Mouse (Mus musculus) lung, embryonic 15.5 days (tissue): ENCODE measurements around the gene 4930430F08Rik. TPM values are rescaled to one million over a fixed set of nuclear protein-coding genes. Genes with fewer than 3 reads are reported as not detected.

Source experiments
- ATAC-seq: fragments of 200-750 bp; cut with Nextera tagmentation; 2 replicates; pipeline ENCODE4 v1.8.0; 2017; ENCODE audit warnings: moderate number of reproducible peaks, borderline replicate concordance; ENCODE audit not compliant: low FRiP score, low TSS enrichment; ENCODE audit errors: extremely low read depth
- H3K27ac ChIP-seq: fragments of 300-500 bp; sonication (generic); 2 replicates; pipeline ENCODE4 v1.5.1; 2015; ENCODE audit warnings: moderate library complexity, mild to moderate bottlenecking, inconsistent platforms
- H3K27me3 ChIP-seq: fragments of 300-500 bp; sonication (generic); 2 replicates; pipeline ENCODE4 v1.6.1; 2015; ENCODE audit warnings: inconsistent platforms
- H3K36me3 ChIP-seq: fragments of 300-500 bp; sonication (generic); 2 replicates; pipeline ENCODE4 v1.6.1; 2015; ENCODE audit warnings: inconsistent platforms
- H3K4me1 ChIP-seq: fragments of 300-500 bp; sonication (generic); 2 replicates; pipeline ENCODE4 v1.6.1; 2015; ENCODE audit warnings: inconsistent platforms
- H3K4me2 ChIP-seq: fragments of 300-500 bp; sonication (generic); 2 replicates; pipeline ENCODE4 v1.6.1; 2015; ENCODE audit warnings: inconsistent platforms, mild to moderate bottlenecking, moderate library complexity
- H3K4me3 ChIP-seq: fragments of 300-500 bp; sonication (generic); 2 replicates; pipeline ENCODE4 v1.5.1; 2015; ENCODE audit warnings: mild to moderate bottlenecking, inconsistent platforms
- H3K9ac ChIP-seq: fragments of 300-500 bp; sonication (generic); 2 replicates; pipeline ENCODE4 v1.6.1; 2015; ENCODE audit warnings: inconsistent platforms
- H3K9me3 ChIP-seq: fragments of 300-500 bp; sonication (generic); 2 replicates; pipeline ENCODE4 v1.6.1; 2016; ENCODE audit warnings: inconsistent platforms
- WGBS: fragments of 180-500 bp; shearing (Covaris S2); methylation state at CpG from one replicate; pipeline ENCODE4 v1.1.7; 2015; 5-methylcytosine and 5-hydroxymethylcytosine counted together
- polyA plus RNA-seq: library from polyadenylated mRNA; unstranded; fragments of >200 nt; fragmentation: Nextera tagmentation; extraction: Ambion mirVana; gene quantifications from 2 replicates; pipeline ENCODE4 v1.2.1, GENCODE M21; 2015

4930430F08Rik gene
- 7.4 and 7.7 TPM in 2 replicates for polyA plus RNA-seq

DNA sequence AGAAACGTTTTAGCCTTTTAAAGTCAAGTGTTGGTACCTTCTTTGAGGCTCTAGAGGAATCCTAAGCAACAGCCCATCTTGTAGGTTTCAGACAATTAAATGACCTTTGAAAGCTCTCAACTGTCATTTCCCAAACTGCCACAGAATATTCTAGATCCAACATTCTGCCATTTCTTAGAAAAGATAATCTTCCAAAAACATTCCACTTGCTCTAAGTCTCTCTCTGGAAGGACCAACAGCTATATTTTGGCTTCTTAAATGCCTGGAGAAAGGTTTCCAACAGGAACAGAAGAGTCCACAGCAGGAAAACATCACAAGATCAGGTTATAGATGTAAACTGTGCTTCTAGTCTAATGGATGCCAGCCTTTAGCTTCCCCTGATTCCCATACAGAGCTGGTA, at the start of gene 4930430F08Rik, which contains the start of gene 1700017N19Rik:
4930430F08Rik (minus strand) TSS at position 101 of the 400 bp plus-strand sequence.
1700017N19Rik (plus strand) TSS at position 162 of the 400 bp plus-strand sequence.
- H3K36me3 ChIP-seq = no peaks in the 10 kb centered on the region
- H3K9ac ChIP-seq = no peak within 1 kb of the TSS
- H3K4me1 ChIP-seq = peaks cover 4% of the 10 kb centered on the region; the same call in 1 of the 2 replicates
- H3K4me2 ChIP-seq = peak within 1 kb of the TSS; percentile 70
- no peak for ATAC-seq
- no peaks in the 10 kb centered on the region for H3K27me3 ChIP-seq
- peak within 1 kb of the TSS; percentile 60 for H3K4me3 ChIP-seq
- H3K27ac ChIP-seq = no peak within 1 kb of the TSS
- H3K9me3 ChIP-seq = no peaks in the 10 kb centered on the region
- 74% methylated on average over 1 of the region's 1 CpGs for WGBS

DNA sequence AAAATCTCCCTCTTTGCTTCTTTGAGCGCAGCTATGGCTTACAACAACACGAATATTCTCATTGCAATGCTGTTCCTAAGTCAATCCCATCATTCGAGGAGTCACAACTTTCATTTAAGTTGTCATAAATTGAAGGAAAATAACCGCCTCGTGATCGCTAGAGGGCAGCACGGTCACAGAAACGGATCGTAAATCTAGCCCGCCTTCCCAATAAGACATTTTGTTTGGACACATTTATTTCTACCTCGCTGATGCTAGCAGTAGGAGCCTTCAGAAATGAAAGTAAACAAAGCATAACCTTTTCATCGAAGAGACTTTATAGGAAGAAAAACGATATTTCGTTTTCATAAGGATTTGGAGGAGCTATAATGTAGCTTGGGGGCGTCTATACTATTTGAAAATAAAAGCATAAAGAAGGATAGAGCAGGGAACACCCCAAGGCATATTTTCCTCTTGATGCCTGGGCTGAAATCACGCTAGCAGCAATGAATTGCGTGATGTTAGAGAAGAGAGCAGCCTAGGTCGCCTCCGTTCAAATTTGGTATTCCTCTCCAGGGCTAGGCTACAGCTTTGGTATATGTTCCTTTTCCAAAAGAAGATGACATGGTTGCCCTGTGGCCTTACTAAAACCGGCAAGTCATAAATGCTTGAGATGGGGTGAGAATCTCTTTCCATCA, 39.7 kb upstream of the 4930430F08Rik start:
- no peak overlapping the region for H3K9ac ChIP-seq
- WGBS = 24% methylated on average over 20 of the region's 20 CpGs

GRCm38 (mm10) chr10:100622494-100622893, 32.3 kb upstream of the 4930430F08Rik start:
- 56% methylated on average over 3 of the region's 3 CpGs for WGBS
- no peaks in the 10 kb centered on the region for H3K27me3 ChIP-seq

More for the DNA sequence above, 39.7 kb upstream of the 4930430F08Rik start:
- H3K27ac ChIP-seq = no peak overlapping the region
- H3K4me2 ChIP-seq = peak overlapping the region; percentile 40
- H3K4me1 ChIP-seq = no peaks in the 10 kb centered on the region
- H3K4me3 ChIP-seq = peak overlapping the region; percentile 16; the same call in 1 of the 2 replicates
- no peak for ATAC-seq
- H3K36me3 ChIP-seq = no peaks in the 10 kb centered on the region
- H3K27me3 ChIP-seq = no peaks in the 10 kb centered on the region
- H3K9me3 ChIP-seq = no peaks in the 10 kb centered on the region

GRCm38 (mm10) chr10:100620040-100620439, 29.8 kb upstream of the 4930430F08Rik start:
- no peaks in the 10 kb centered on the region for H3K27me3 ChIP-seq
- no peak overlapping the region for H3K27ac ChIP-seq
- no peak for ATAC-seq
- H3K9me3 ChIP-seq = no peaks in the 10 kb centered on the region
- no peak overlapping the region for H3K4me2 ChIP-seq
- no peak overlapping the region for H3K4me3 ChIP-seq
- no peak overlapping the region for H3K9ac ChIP-seq
- 86% methylated on average over 12 of the region's 12 CpGs for WGBS
- no peaks in the 10 kb centered on the region for H3K4me1 ChIP-seq
- no peaks in the 10 kb centered on the region for H3K36me3 ChIP-seq

More at GRCm38 (mm10) chr10:100622494-100622893, 32.3 kb upstream of the 4930430F08Rik start:
- no peaks in the 10 kb centered on the region for H3K9me3 ChIP-seq
- no peaks in the 10 kb centered on the region for H3K4me1 ChIP-seq
- no peak overlapping the region for H3K9ac ChIP-seq
- H3K36me3 ChIP-seq = no peaks in the 10 kb centered on the region
- no peak overlapping the region for H3K4me3 ChIP-seq
- H3K27ac ChIP-seq = no peak overlapping the region
- H3K4me2 ChIP-seq = no peak overlapping the region
- ATAC-seq = no peak

GRCm38 (mm10) chr10:100619474-100619873, 29.3 kb upstream of the 4930430F08Rik start:
- H3K27me3 ChIP-seq = no peaks in the 10 kb centered on the region
- H3K36me3 ChIP-seq = no peaks in the 10 kb centered on the region
- no peak overlapping the region for H3K4me2 ChIP-seq
- no peaks in the 10 kb centered on the region for H3K4me1 ChIP-seq
- no peak overlapping the region for H3K9ac ChIP-seq
- no peaks in the 10 kb centered on the region for H3K9me3 ChIP-seq
- H3K4me3 ChIP-seq = no peak overlapping the region
- ATAC-seq = no peak
- 81% methylated on average over 7 of the region's 7 CpGs for WGBS
- H3K27ac ChIP-seq = no peak overlapping the region

GRCm38 (mm10) chr10:100617233-100617903, 27.1 kb upstream of the 4930430F08Rik start:
- ATAC-seq = no peak
- Histone ChIP-seq H3K4me2 (no peak overlapping the region), H3K4me3 (no peak overlapping the region), H3K9me3 (no peaks in the 10 kb centered on the region), H3K27ac (no peak overlapping the region), H3K9ac (no peak overlapping the region), H3K4me1 (no peaks in the 10 kb centered on the region), H3K36me3 (no peaks in the 10 kb centered on the region), H3K27me3 (no peaks in the 10 kb centered on the region)
- 70% methylated on average over 6 of the region's 6 CpGs for WGBS

- H3K27ac ChIP-seq = no peak overlapping the region
- no peak overlapping the region for H3K4me2 ChIP-seq
- ATAC-seq = no peak
- H3K4me3 ChIP-seq = no peak overlapping the region
- H3K36me3 ChIP-seq = no peaks in the 10 kb centered on the region
- H3K4me1 ChIP-seq = no peaks in the 10 kb centered on the region
- no peaks in the 10 kb centered on the region for H3K27me3 ChIP-seq
- no peak overlapping the region for H3K9ac ChIP-seq
- WGBS = 52% methylated on average over 2 of the region's 2 CpGs
- no peaks in the 10 kb centered on the region for H3K9me3 ChIP-seq
Measured at GRCm38 (mm10) chr10:100604254-100604653, 14.0 kb upstream of the 4930430F08Rik start.

DNA sequence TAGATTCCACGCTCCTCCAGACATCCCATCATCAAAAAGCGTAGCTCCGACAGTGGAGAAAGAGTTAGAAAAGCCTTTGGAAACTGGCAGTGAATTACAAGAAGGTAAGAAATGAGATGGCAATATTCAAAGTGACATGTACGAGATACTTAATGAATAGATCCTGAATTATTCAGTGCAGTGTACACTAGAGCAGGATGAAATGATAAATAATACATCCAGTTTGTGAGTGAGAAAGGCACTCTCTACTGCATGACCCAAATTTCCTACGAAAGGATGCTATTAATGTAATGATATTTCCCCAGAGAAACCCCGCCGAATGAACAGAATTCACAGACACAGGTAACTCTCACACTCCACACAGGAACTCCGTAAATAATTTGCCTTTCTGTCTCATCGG, 13.3 kb upstream of the 4930430F08Rik start:
- Histone ChIP-seq H3K4me1 (no peaks in the 10 kb centered on the region), H3K27ac (no peak overlapping the region), H3K9me3 (no peaks in the 10 kb centered on the region), H3K9ac (no peak overlapping the region), H3K36me3 (no peaks in the 10 kb centered on the region), H3K27me3 (no peaks in the 10 kb centered on the region), H3K4me3 (no peak overlapping the region), H3K4me2 (no peak overlapping the region)
- WGBS = 86% methylated on average over 9 of the region's 9 CpGs
- no peak for ATAC-seq

DNA sequence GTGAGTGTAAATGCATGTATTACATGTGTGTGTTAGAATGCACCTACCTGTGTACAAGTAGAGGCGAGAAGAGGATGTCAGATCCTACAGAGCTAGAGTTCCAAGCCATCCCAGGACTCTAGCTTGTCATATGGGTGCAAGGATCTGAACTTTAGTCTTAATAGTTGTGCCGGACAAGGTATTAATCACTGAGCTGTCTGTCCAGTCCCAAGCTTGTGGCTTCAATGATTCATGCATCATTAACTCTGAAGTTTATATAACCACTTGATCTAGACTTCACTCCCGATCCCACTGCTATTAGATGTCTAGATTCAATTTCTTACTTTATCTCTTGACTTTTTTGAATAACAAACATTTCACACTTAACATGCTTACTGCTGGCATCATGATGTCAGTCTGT, 8.1 kb upstream of the 4930430F08Rik start:
- Histone ChIP-seq H3K9me3 (no peaks in the 10 kb centered on the region), H3K4me3 (no peak overlapping the region), H3K9ac (no peak overlapping the region), H3K27ac (no peak overlapping the region), H3K36me3 (no peaks in the 10 kb centered on the region), H3K4me1 (no peaks in the 10 kb centered on the region), H3K4me2 (no peak overlapping the region), H3K27me3 (no peaks in the 10 kb centered on the region)
- no peak for ATAC-seq
- 64% methylated on average over 3 of the region's 3 CpGs for WGBS

- Histone ChIP-seq H3K27ac (peak overlapping the region; percentile 18; the same call in 1 of the 2 replicates), H3K36me3 (no peaks in the 10 kb centered on the region; the same call in 1 of the 2 replicates), H3K4me1 (peaks cover 4% of the 10 kb centered on the region; the same call in 1 of the 2 replicates), H3K4me3 (peak overlapping the region; percentile 60), H3K9me3 (no peaks in the 10 kb centered on the region), H3K9ac (peak overlapping the region; percentile 48), H3K4me2 (peak overlapping the region; percentile 70), H3K27me3 (no peaks in the 10 kb centered on the region)
- peak; percentile 99 for ATAC-seq
- under 1% methylated on average over 31 of the region's 31 CpGs for WGBS
Measured at GRCm38 (mm10) chr10:100588932-100589388, 1.3 kb downstream of the 4930430F08Rik start.

GRCm38 (mm10) chr10:100588524-100588923, 1.7 kb downstream of the 4930430F08Rik start:
- peak overlapping the region; percentile 70 for H3K4me2 ChIP-seq
- WGBS = 32% methylated on average over 7 of the region's 7 CpGs
- peak overlapping the region; percentile 48 for H3K9ac ChIP-seq
- peak overlapping the region; percentile 60 for H3K4me3 ChIP-seq
- no peak overlapping the region for H3K27ac ChIP-seq
- ATAC-seq = no peak
- peaks cover 4% of the 10 kb centered on the region; the same call in 1 of the 2 replicates for H3K4me1 ChIP-seq
- no peaks in the 10 kb centered on the region for H3K27me3 ChIP-seq
- no peaks in the 10 kb centered on the region for H3K9me3 ChIP-seq
- no peaks in the 10 kb centered on the region; the same call in 1 of the 2 replicates for H3K36me3 ChIP-seq

DNA sequence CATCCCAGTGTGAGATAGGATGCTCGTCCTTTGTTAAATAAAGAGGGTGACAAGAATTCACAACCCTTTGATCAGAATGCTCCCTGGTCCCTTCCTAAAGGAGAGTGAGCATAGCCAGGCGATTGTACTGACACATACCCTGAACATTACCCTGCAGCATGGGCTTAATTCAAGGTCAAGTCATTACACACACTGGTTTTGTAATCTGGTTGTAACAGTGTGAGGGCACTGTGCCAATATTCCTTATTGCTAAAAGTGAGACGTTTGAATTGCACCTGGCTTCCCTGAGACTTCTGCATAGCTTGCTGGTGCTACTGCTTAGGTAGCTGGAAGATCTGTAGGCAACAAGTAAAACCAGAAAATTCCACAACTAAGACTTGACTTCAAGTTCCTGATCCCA, 6.0 kb downstream of the 4930430F08Rik start:
- WGBS = 68% methylated on average over 3 of the region's 3 CpGs
- Histone ChIP-seq H3K27ac (no peak overlapping the region), H3K9me3 (no peaks in the 10 kb centered on the region), H3K9ac (no peak overlapping the region), H3K36me3 (no peaks in the 10 kb centered on the region; the same call in 1 of the 2 replicates), H3K27me3 (no peaks in the 10 kb centered on the region), H3K4me3 (no peak overlapping the region), H3K4me1 (peaks cover 4% of the 10 kb centered on the region; the same call in 1 of the 2 replicates), H3K4me2 (no peak overlapping the region)
- ATAC-seq = no peak
